Mouse (Mus musculus): ENCODE data around the gene Mecom.

DNA sequence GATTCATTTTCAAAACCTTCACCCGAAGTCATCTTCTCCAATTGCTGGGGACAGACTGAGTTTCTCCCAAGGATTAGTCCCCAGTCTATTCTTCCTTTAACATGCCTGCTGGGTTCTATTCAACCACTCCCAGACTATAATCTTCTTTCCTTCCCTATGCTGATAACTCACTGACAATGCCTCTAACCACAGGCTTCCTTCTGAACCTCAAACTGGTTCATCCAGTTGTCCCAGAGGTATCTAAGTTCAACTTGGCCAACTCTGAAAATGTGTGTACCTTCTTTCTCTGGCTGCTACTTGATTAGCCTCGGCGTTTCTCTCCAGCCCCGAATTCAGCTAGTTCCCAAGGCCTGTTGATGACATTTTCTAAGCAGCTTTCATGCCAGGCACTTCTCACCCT lies 499.7 kb downstream of the Mecom start:
- TF ChIP-seq POLR2A (IDR thresholded peaks at IDR 0.05; ENCODE audit: extremely low read depth, insufficient read depth, low read length) (no peak), CTCF (IDR thresholded peaks at IDR 0.05; ENCODE audit: extremely low read depth, insufficient read depth, low read length) (no peak)

All from cortical plate, adult 2 months (tissue).